In the genomic region with DNA sequence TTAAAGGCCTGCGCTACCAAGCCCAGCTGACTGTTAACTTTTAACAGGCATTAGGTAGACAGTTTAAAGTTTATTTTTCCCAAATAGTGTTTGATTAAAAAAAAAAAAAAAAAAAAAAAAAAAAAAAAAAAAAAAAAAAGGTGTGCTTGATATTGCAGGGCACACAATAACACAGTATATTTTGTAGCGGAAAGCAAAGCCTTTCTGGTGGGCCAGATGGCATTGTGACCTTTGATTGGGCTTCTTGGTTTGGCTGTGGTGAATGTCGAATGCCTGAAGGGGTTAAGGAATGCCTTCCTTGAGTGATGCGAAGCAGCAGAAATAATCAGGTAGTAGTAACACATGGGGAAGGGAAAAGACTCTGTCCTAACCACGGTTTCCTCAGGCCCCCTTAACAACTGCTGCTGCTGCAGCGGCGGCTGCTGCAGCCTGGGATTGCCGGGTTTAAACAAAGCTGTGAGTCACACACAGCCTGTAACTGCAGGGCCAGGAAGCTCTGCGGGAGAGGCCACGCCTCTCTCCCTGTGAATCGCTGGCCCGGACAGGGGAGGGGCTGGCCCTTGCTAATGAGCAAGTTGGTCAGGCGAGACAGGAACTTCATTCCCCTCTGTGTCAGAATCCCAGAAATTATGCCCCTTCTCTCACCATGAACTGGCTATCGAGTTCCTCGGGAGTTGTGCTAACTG, we compare ENCODE assay signal across 7 mouse cellular contexts. TPM values are rescaled to one million over a fixed set of nuclear protein-coding genes. Genes with fewer than 3 reads are reported as not detected.
DNase-seq lines count a peak whose midpoint lies in the region; ATAC-seq lines count a peak whose summit lies in the region.

No protein-coding gene starts in this region.

- 7% methylated on average over 15 of the region's 15 CpGs for WGBS in intestine, embryonic 15.5 days
- WGBS in midbrain, embryonic 10.5 days = 8% methylated on average over 15 of the region's 15 CpGs

- no peaks in the 10 kb centered on the region for H3K27me3 ChIP-seq in intestine, embryonic 15.5 days (replicated peaks)
- peaks cover 4% of the 10 kb centered on the region; the same call in 1 of the 2 replicates for H3K27me3 ChIP-seq in midbrain, embryonic 10.5 days (ENCODE audit: low read depth, poor library complexity, severe bottlenecking)

- peak overlapping the region; percentile 38 for H3K9ac ChIP-seq in intestine, embryonic 15.5 days

- intact Hi-C loops in left cerebral cortex, postnatal 36 days (cut with DNase I) = no loop called here

- H3K4me3 ChIP-seq in intestine, embryonic 15.5 days (replicated peaks) = peak overlapping the region; percentile 45
- H3K4me3 ChIP-seq in midbrain, embryonic 10.5 days = peak overlapping the region; percentile 69

- H3K36me3 ChIP-seq in intestine, embryonic 15.5 days = no peaks in the 10 kb centered on the region
- no peaks in the 10 kb centered on the region for H3K36me3 ChIP-seq in midbrain, embryonic 10.5 days

- peak; percentile 89 for DNase-seq in adrenal gland, postnatal 10 days
- peak; percentile 81 for DNase-seq in embryo, embryonic 9.5 days (ENCODE audit: extremely low spot score)
- DNase-seq in gastrocnemius, postnatal 4 days (ENCODE audit: low spot score in 2 of 2) = peak; percentile 46 to 79
- DNase-seq in left cerebral cortex, postnatal 36 days (ENCODE audit: low spot score in 2 of 2) = peak; percentile 54 to 62
- peak; percentile 87 for DNase-seq in midbrain, embryonic 10.5 days (ENCODE audit: low spot score)
- peak; percentile 51 for DNase-seq in right cerebral cortex, postnatal 4 days

- H3K4me2 ChIP-seq in intestine, embryonic 15.5 days (replicated peaks) = peak overlapping the region; percentile 70

- no peaks in the 10 kb centered on the region for H3K9me3 ChIP-seq in intestine, embryonic 15.5 days
- no peaks in the 10 kb centered on the region for H3K9me3 ChIP-seq in midbrain, embryonic 10.5 days (replicated peaks)

- H3K27ac ChIP-seq in intestine, embryonic 15.5 days = peak overlapping the region; percentile 79
- peak overlapping the region; percentile 86 for H3K27ac ChIP-seq in midbrain, embryonic 10.5 days (replicated peaks)

- H3K4me1 ChIP-seq in intestine, embryonic 15.5 days (replicated peaks) = 0 out of 2 replicates have a peak, but pooled peaks cover 2% of the 10 kb centered on the region
- peaks cover 17% of the 10 kb centered on the region for H3K4me1 ChIP-seq in midbrain, embryonic 10.5 days

- ATAC-seq in intestine, embryonic 15.5 days = peak; percentile 97

RNA-seq across cellular contexts. Expression of a gene that starts 18.9 kb away (rescaled TPM):
- 10 to 100 TPM; 39.8 to 59.5 TPM for total RNA-seq in adrenal gland, postnatal 10 days (2021)
- total RNA-seq in gastrocnemius, postnatal 4 days (2021) = 10 to 100 TPM; 38.5 to 40.9 TPM
- 46.7 and 52.2 TPM in 2 replicates for polyA plus RNA-seq in intestine, embryonic 15.5 days (2015; fragmentation: Nextera tagmentation; extraction: Ambion mirVana)
- total RNA-seq in left cerebral cortex, postnatal 36 days (2021) = 10 to 100 TPM in 1 of 2 experiments, 1 to 10 TPM in 1; 7.2 to 11.3 TPM
- polyA plus RNA-seq in midbrain, embryonic 10.5 days (2016; fragmentation: Nextera tagmentation; extraction: Ambion mirVana) = 8.7 and 9.7 TPM in 2 replicates

Comparison
In these comparisons a context has a peak if more than half of its experiments do, and no peak if none do; other contexts are left out.
1. Peak in every context shown above with its lines: DNase-seq, ATAC-seq, H3K4me3 ChIP-seq and H3K27ac ChIP-seq.